Mouse (Mus musculus) forebrain, embryonic 11.5 days (tissue): ENCODE data around the gene Fry. TPM values are rescaled to one million over a fixed set of nuclear protein-coding genes. Genes with fewer than 3 reads are reported as not detected.

Experiments used
- ATAC-seq: fragments of 200-750 bp; cut with Nextera tagmentation; replicated peaks from 2 replicates; pipeline ENCODE4 v1.8.0; 2017; ENCODE audit warnings: moderate TSS enrichment; ENCODE audit not compliant: low FRiP score
- DNase-seq: peaks from one replicate; pipeline ENCODE4 v3.0.0-alpha.2; 2017; ENCODE audit warnings: low spot score
- H3K27ac ChIP-seq: fragments of 300-500 bp; sonication (generic); 2 replicates; pipeline ENCODE4 v1.5.1; 2014; ENCODE audit warnings: low read depth, low read length
- H3K27me3 ChIP-seq: fragments of 300-500 bp; sonication (generic); 2 replicates; pipeline ENCODE4 v1.6.1; 2014; ENCODE audit warnings: mild to moderate bottlenecking, low read length, mixed read lengths; ENCODE audit not compliant: control insufficient read depth, insufficient read depth
- H3K36me3 ChIP-seq: fragments of 300-500 bp; sonication (generic); 2 replicates; pipeline ENCODE4 v1.6.1; 2014; ENCODE audit warnings: mild to moderate bottlenecking, low read length, moderate library complexity, mixed read lengths; ENCODE audit not compliant: control insufficient read depth, insufficient read depth
- H3K4me1 ChIP-seq: fragments of 300-500 bp; sonication (generic); replicated peaks from 2 replicates; pipeline ENCODE4 v1.6.1; 2014; ENCODE audit warnings: low read length, mixed read lengths; ENCODE audit not compliant: control insufficient read depth, insufficient read depth
- H3K4me2 ChIP-seq: fragments of 300-500 bp; sonication (generic); 2 replicates; pipeline ENCODE4 v1.6.1; 2014; ENCODE audit warnings: low read depth, mild to moderate bottlenecking, low read length, moderate library complexity, mixed read lengths; ENCODE audit not compliant: severe bottlenecking
- H3K4me3 ChIP-seq: fragments of 300-500 bp; sonication (generic); 2 replicates; pipeline ENCODE4 v1.5.1; 2014; ENCODE audit warnings: low read depth, low read length
- H3K9ac ChIP-seq: fragments of 300-500 bp; sonication (generic); 2 replicates; pipeline ENCODE4 v1.6.1; 2014; ENCODE audit warnings: low read length
- H3K9me3 ChIP-seq: fragments of 300-500 bp; sonication (generic); 2 replicates; pipeline ENCODE4 v1.6.1; 2016; ENCODE audit warnings: low read length, mixed read lengths; ENCODE audit not compliant: control insufficient read depth
- WGBS: fragments of 180-500 bp; shearing (Covaris S2); extraction: QIAGEN DNeasy Blood & Tissue Kit; methylation state at CpG from one replicate; pipeline ENCODE4 v1.1.7; 2014; 5-methylcytosine and 5-hydroxymethylcytosine counted together
- polyA plus RNA-seq: library from polyadenylated mRNA; unstranded; fragments of >200 nt; fragmentation: Nextera tagmentation; extraction: Ambion mirVana; gene quantifications from 2 replicates; pipeline ENCODE4 v1.2.1, GENCODE M21; 2014

The Fry gene
- polyA plus RNA-seq, 1 experiment from 2014 or later = 8.4 TPM

GRCm38 (mm10) chr5:150186121-150186520, 67.7 kb downstream of the Fry start:
- Histone ChIP-seq H3K9ac (no peak overlapping the region), H3K4me3 (no peak overlapping the region), H3K9me3 (peaks cover 3% of the 10 kb centered on the region; the same call in 1 of the 2 replicates), H3K27me3 (no peaks in the 10 kb centered on the region), H3K27ac (no peak overlapping the region), H3K4me1 (no peaks in the 10 kb centered on the region), H3K36me3 (no peaks in the 10 kb centered on the region), H3K4me2 (no peak overlapping the region)
- no peak for DNase-seq
- no peak for ATAC-seq
- 84% methylated on average over 4 of the region's 4 CpGs for WGBS

GRCm38 (mm10) chr5:150186676-150187075, 68.2 kb downstream of the Fry start:
- no peak overlapping the region for H3K27ac ChIP-seq
- no peak for ATAC-seq
- 89% methylated on average over 4 of the region's 4 CpGs for WGBS

GRCm38 (mm10) chr5:150188031-150188430, 69.6 kb downstream of the Fry start:
- ATAC-seq = no peak
- no peak overlapping the region for H3K27ac ChIP-seq
- no peaks in the 10 kb centered on the region for H3K27me3 ChIP-seq
- H3K9ac ChIP-seq = no peak overlapping the region
- H3K4me2 ChIP-seq = no peak overlapping the region
- no peak for DNase-seq
- 86% methylated on average over 4 of the region's 4 CpGs for WGBS
- peaks cover 3% of the 10 kb centered on the region; the same call in 1 of the 2 replicates for H3K9me3 ChIP-seq
- no peaks in the 10 kb centered on the region for H3K4me1 ChIP-seq
- no peak overlapping the region for H3K4me3 ChIP-seq
- no peaks in the 10 kb centered on the region for H3K36me3 ChIP-seq

More at GRCm38 (mm10) chr5:150186676-150187075, 68.2 kb downstream of the Fry start:
- H3K4me2 ChIP-seq = no peak overlapping the region
- H3K4me1 ChIP-seq = no peaks in the 10 kb centered on the region
- H3K4me3 ChIP-seq = no peak overlapping the region
- no peak for DNase-seq
- peaks cover 3% of the 10 kb centered on the region; the same call in 1 of the 2 replicates for H3K9me3 ChIP-seq
- H3K27me3 ChIP-seq = no peaks in the 10 kb centered on the region
- H3K36me3 ChIP-seq = no peaks in the 10 kb centered on the region
- H3K9ac ChIP-seq = no peak overlapping the region

DNA sequence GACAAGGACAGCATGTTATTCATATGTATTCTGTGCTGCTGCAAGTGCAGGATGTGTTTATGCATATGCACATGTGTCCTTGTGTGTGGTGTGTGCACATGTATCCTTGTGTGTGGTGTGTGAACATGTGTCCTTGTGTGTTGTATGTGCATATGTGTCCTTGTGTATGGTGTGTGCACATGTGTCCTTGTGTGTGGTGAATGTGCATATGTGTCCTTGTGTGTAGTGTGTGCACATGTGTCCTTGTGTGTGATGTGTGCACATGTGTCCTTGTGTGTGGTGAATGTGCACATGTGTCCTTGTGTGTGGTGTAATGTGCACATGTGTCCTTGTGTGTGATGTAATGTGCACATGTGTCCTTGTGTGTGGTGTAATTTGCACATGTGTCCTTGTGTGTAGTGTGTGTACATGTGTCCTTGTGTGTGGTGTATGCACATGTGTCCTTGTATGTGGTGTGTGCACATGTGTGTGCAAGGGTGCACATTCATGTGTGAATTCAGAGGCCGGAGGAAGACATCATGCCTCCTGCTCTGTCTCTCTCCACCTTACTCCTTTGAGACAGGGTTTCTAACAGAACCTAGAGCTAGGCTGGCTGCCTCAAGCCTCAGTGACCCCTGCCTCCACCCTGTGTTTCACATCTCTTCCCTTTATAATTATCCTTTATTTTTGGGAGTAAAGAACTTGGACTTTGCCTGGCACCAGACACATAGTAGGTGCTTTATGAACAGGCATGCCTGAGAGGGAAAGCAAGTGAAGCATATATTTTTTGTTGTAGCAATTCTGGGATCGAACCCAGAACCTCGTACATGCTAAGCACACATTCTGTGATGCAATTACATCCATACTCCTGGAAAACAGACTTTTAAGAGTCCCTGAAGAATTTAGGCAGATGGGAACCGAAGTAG, 72.3 kb downstream of the Fry start:
- WGBS = 92% methylated on average over 4 of the region's 4 CpGs
- ATAC-seq (no peak), DNase-seq (no peak)
- H3K9me3 ChIP-seq = peaks cover 3% of the 10 kb centered on the region; the same call in 1 of the 2 replicates
- H3K27me3 ChIP-seq = no peaks in the 10 kb centered on the region
- no peak overlapping the region for H3K4me3 ChIP-seq
- no peaks in the 10 kb centered on the region for H3K36me3 ChIP-seq
- H3K4me2 ChIP-seq = no peak overlapping the region
- no peak overlapping the region for H3K9ac ChIP-seq
- no peak overlapping the region for H3K27ac ChIP-seq
- no peaks in the 10 kb centered on the region for H3K4me1 ChIP-seq

- DNase-seq (peak; percentile 68), ATAC-seq (peak; percentile 77)
- Histone ChIP-seq H3K9ac (peak overlapping the region; percentile 37; the same call in 1 of the 2 replicates), H3K4me1 (no peaks in the 10 kb centered on the region; the same call in 1 of the 2 replicates), H3K4me3 (peak overlapping the region; percentile 24), H3K27me3 (no peaks in the 10 kb centered on the region), H3K36me3 (no peaks in the 10 kb centered on the region), H3K4me2 (peak overlapping the region; percentile 64), H3K9me3 (no peaks in the 10 kb centered on the region), H3K27ac (no peak overlapping the region)
- WGBS = 8% methylated on average over 22 of the region's 22 CpGs
Measured at GRCm38 (mm10) chr5:150195514-150196210, 77.2 kb downstream of the Fry start.

DNA sequence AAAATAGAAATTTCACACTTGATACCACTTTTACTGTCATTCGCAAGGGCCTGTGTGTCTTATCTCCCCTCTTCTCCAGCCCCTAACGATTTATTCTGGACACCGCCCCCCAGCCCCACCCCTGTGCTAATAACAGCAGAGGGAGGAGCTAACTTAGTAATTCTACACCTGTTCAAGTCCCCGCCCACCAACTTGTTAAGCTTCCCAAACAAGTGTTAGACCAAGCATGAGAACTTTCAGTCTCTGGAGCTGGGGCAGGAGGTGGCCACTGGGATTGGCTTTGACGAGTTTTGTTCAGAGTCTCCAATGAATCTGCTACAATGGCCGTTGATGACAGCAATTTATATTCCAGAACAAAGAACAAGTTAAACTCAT, 77.8 kb downstream of the Fry start:
- H3K27me3 ChIP-seq = no peaks in the 10 kb centered on the region
- H3K4me3 ChIP-seq = peak overlapping the region; percentile 24
- H3K36me3 ChIP-seq = no peaks in the 10 kb centered on the region
- ATAC-seq (peak; percentile 81), DNase-seq (peak; percentile 64)
- H3K4me1 ChIP-seq = no peaks in the 10 kb centered on the region; the same call in 1 of the 2 replicates
- H3K9ac ChIP-seq = no peak overlapping the region
- peak overlapping the region; percentile 64 for H3K4me2 ChIP-seq
- WGBS = 3% methylated on average over 6 of the region's 6 CpGs
- no peaks in the 10 kb centered on the region for H3K9me3 ChIP-seq
- H3K27ac ChIP-seq = no peak overlapping the region

- Histone ChIP-seq H3K9ac (no peak overlapping the region), H3K36me3 (no peaks in the 10 kb centered on the region), H3K9me3 (no peaks in the 10 kb centered on the region), H3K4me3 (no peak overlapping the region; the same call in 1 of the 2 replicates), H3K4me2 (peak overlapping the region; percentile 5; the same call in 1 of the 2 replicates), H3K27ac (no peak overlapping the region), H3K4me1 (no peaks in the 10 kb centered on the region; the same call in 1 of the 2 replicates), H3K27me3 (no peaks in the 10 kb centered on the region)
- ATAC-seq (no peak), DNase-seq (no peak)
- WGBS = 39% methylated on average over 6 of the region's 6 CpGs
Measured at GRCm38 (mm10) chr5:150196881-150197311, 78.5 kb downstream of the Fry start.

GRCm38 (mm10) chr5:150206749-150207148, 88.3 kb downstream of the Fry start:
- H3K9ac ChIP-seq = no peak overlapping the region
- H3K4me2 ChIP-seq = no peak overlapping the region
- DNase-seq = no peak
- no peak for ATAC-seq
- H3K4me3 ChIP-seq = no peak overlapping the region
- no peaks in the 10 kb centered on the region for H3K36me3 ChIP-seq
- H3K9me3 ChIP-seq = no peaks in the 10 kb centered on the region
- H3K4me1 ChIP-seq = no peaks in the 10 kb centered on the region
- 90% methylated on average over 6 of the region's 6 CpGs for WGBS
- no peak overlapping the region for H3K27ac ChIP-seq
- no peaks in the 10 kb centered on the region for H3K27me3 ChIP-seq
